Mouse (Mus musculus): ENCODE data around the gene Gm17727. TPM values are rescaled to one million over a fixed set of nuclear protein-coding genes. Genes with fewer than 3 reads are reported as not detected.
"Not testable (repeated sequence)": the region's sequence is repeated elsewhere in the genome, so short reads cannot be mapped to it uniquely, and the experiment has no call there.

Gm17727 gene
- polyA plus RNA-seq (2011; ENCODE audit: insufficient read depth, insufficient read length, low replicate concordance, missing spikeins), result not detected in 2 replicates

DNA sequence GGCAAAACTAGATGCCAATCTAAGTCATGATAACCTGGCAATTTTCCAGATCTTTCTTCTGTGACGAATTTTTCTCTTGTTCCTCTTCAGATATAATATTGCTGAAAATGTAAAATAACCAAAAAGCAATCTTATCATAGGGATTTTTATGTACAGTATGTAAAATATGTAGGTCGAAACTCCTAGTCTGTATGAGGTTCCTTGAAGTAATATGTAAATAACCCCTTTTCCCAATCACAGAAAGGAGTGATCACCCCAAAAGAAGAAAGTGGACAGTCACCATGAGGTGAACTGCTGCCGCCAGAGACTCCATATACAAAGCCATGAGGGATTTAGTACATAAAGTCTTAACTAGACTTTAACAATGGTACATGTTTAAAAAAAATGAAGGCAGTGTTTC is at the start of gene Gm17727:
Gm17727 (minus strand) TSS at position 101 of the 400 bp plus-strand sequence.
- TF ChIP-seq POLR2A (IDR thresholded peaks at IDR 0.05; ENCODE audit: borderline replicate concordance, control insufficient read depth, low read depth, low read length) (no peak), CTCF (IDR thresholded peaks at IDR 0.05; ENCODE audit: control insufficient read depth, insufficient read depth, low read length) (no peak)
- Histone ChIP-seq H3K4me1 (ENCODE audit: control insufficient read depth, insufficient read depth, low read length) (no peaks in the 10 kb centered on the region), H3K4me3 (replicated peaks; ENCODE audit: control insufficient read depth, low read depth, low read length) (no peak within 1 kb of the TSS), H3K27ac (ENCODE audit: control insufficient read depth, insufficient read depth, low read depth, low read length, poor library complexity) (no peak within 1 kb of the TSS)
- 53% methylated on average over 3 of the region's 3 CpGs for WGBS

DNA sequence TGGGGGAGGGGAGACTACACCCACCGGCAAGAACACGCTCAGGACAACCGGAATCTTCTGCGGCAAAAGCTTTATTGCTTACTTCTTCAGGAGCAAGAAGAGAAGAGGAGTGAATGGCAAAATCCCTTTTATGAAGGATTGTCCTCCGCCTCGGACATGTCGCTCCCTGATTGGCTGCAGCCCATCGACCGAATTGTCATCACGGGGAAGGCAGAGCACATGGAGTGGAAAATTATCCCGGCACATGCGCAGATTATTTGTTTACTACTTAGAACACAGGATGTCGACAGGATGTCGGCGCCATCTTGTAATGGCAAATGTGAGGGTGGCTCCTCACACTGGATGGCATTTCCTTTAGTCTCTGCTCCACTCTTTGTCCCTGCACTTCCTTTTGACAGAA is 40.0 kb upstream of the Gm17727 start:
- not testable (repeated sequence) for H3K27ac ChIP-seq (ENCODE audit: control insufficient read depth, insufficient read depth, low read depth, low read length, poor library complexity); H3K4me3 ChIP-seq (replicated peaks; ENCODE audit: control insufficient read depth, low read depth, low read length); H3K4me1 ChIP-seq (ENCODE audit: control insufficient read depth, insufficient read depth, low read length)
- WGBS, result 86% methylated on average over 15 of the region's 15 CpGs

DNA sequence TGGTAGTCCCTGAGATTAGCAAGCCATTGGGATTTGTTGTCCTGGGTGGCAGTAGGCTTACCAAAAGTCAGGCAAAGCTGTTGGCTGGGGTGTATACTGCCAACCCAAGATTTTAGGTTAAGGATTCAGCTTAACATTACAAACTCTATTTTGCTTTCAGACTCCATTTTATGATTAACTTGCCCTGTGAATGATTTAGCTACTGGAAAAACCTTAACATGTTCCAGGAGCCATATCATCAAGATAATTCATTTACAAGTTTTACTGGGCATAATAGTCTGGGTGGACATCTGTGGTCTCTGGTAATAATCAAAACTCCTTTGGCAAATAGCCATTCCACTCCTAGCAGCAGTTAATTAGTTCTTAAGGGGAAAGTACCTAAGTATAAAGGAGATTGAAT is 20.2 kb upstream of the Gm17727 start:
- Histone ChIP-seq H3K27ac (ENCODE audit: control insufficient read depth, insufficient read depth, low read depth, low read length, poor library complexity) (no peak overlapping the region), H3K4me3 (replicated peaks; ENCODE audit: control insufficient read depth, low read depth, low read length) (no peak overlapping the region), H3K4me1 (ENCODE audit: control insufficient read depth, insufficient read depth, low read length) (no peaks in the 10 kb centered on the region)
- TF ChIP-seq CTCF (IDR thresholded peaks at IDR 0.05; ENCODE audit: control insufficient read depth, insufficient read depth, low read length) (no peak), POLR2A (IDR thresholded peaks at IDR 0.05; ENCODE audit: borderline replicate concordance, control insufficient read depth, low read depth, low read length) (no peak)

DNA sequence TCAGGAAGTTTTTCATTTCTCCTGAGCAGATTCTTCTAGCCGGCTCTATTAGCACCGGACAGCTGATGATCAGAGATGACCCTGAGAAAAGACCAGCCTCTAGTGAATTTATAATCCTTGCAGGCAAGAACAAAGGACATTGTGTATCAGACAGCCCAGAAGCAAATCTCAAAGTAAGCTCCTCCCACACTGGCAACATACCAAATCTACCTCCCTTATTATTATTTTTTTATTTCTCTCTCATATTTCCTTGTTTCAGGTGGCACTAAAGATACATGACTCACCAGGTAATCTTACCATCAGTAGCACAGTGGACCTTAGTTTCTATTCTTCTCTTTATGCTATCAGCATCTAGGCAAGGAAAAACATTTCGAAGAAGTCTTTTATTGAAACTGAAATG is 12.1 kb upstream of the Gm17727 start, which contains the start of the genes Gm27235 and D730048I06Rik:
Gm27235 (minus strand) TSS at position 101 of the 400 bp plus-strand sequence.
D730048I06Rik (minus strand) TSS at position 112 of the 400 bp plus-strand sequence.
- H3K27ac ChIP-seq (ENCODE audit: control insufficient read depth, insufficient read depth, low read depth, low read length, poor library complexity), result no peak within 1 kb of the TSS
- TF ChIP-seq POLR2A (IDR thresholded peaks at IDR 0.05; ENCODE audit: borderline replicate concordance, control insufficient read depth, low read depth, low read length) (no peak), CTCF (IDR thresholded peaks at IDR 0.05; ENCODE audit: control insufficient read depth, insufficient read depth, low read length) (no peak)
- no peaks in the 10 kb centered on the region for H3K4me1 ChIP-seq (ENCODE audit: control insufficient read depth, insufficient read depth, low read length)
- 85% methylated on average over 3 of the region's 3 CpGs for WGBS
- no peak within 1 kb of the TSS for H3K4me3 ChIP-seq (replicated peaks; ENCODE audit: control insufficient read depth, low read depth, low read length)

DNA sequence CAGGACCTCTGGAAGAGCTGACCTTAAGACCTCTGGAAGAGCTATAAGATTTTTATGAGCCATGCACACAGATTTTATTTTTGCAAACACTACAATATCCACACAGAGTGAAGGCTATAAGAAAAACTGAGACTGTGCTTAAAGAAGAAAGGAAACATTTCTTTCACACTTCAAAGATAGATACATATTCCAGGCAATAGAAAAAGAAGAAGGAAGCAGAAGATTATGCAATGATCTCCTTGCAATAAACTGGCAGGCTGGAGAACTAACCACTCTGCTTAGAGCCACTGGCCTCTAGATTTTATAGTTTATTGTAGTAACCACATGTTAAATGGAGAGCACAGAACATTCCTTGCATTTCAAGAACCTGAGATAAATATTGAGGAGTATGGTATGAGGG is 21.1 kb downstream of the Gm17727 start:
- Histone ChIP-seq H3K27ac (ENCODE audit: control insufficient read depth, insufficient read depth, low read depth, low read length, poor library complexity) (no peak overlapping the region), H3K4me3 (replicated peaks; ENCODE audit: control insufficient read depth, low read depth, low read length) (no peak overlapping the region), H3K4me1 (ENCODE audit: control insufficient read depth, insufficient read depth, low read length) (no peaks in the 10 kb centered on the region)
- no peak for TF ChIP-seq POLR2A (IDR thresholded peaks at IDR 0.05; ENCODE audit: borderline replicate concordance, control insufficient read depth, low read depth, low read length)
- TF ChIP-seq CTCF (IDR thresholded peaks at IDR 0.05; ENCODE audit: control insufficient read depth, insufficient read depth, low read length), result no peak

DNA sequence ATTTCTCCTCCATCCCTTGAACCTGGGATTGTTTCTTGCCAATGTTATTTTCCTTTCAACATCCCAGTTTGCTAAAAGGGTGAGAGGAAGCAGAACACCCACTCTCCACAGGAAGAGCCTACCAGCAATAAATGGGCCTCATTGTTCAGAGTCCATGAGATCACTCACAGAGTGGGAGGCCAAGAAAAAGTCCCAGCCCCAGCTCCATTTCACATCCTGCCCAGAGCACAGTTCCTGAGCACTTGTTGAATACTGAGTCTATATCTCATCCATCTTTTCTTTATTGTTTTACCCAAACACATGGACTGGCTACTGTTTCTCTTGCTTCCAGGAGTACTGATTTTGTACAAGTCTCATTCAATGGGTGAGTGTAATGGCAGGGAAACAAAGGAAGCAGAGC is 37.2 kb downstream of the Gm17727 start, which contains the start of gene Gm17677:
Gm17677 (plus strand) TSS at position 301 of the 400 bp plus-strand sequence.
- Histone ChIP-seq H3K4me3 (replicated peaks; ENCODE audit: control insufficient read depth, low read depth, low read length) (no peak within 1 kb of the TSS), H3K4me1 (ENCODE audit: control insufficient read depth, insufficient read depth, low read length) (no peaks in the 10 kb centered on the region), H3K27ac (ENCODE audit: control insufficient read depth, insufficient read depth, low read depth, low read length, poor library complexity) (no peak within 1 kb of the TSS)
- TF ChIP-seq CTCF (IDR thresholded peaks at IDR 0.05; ENCODE audit: control insufficient read depth, insufficient read depth, low read length), result no peak
- no peak for TF ChIP-seq POLR2A (IDR thresholded peaks at IDR 0.05; ENCODE audit: borderline replicate concordance, control insufficient read depth, low read depth, low read length)

Other genes with a start within 250 kb of the Gm17727 start
- gene Ddx25, start 219.6 kb downstream of the Gm17727 start, polyA plus RNA-seq (2011; ENCODE audit: insufficient read depth, insufficient read length, low replicate concordance, missing spikeins), result 0.18 TPM in 1 of 2 replicates, not detected in the other
- gene Pus3, start 219.5 kb downstream of the Gm17727 start, polyA plus RNA-seq (2011; ENCODE audit: insufficient read depth, insufficient read length, low replicate concordance, missing spikeins), result 6.1 and 9.4 TPM in 2 replicates
- 0.57 TPM in 1 of 2 replicates, not detected in the other for gene Pate2, start 207.8 kb downstream of the Gm17727 start, polyA plus RNA-seq (2011; ENCODE audit: insufficient read depth, insufficient read length, low replicate concordance, missing spikeins)
- gene Hyls1, start 207.7 kb downstream of the Gm17727 start, polyA plus RNA-seq (2011; ENCODE audit: insufficient read depth, insufficient read length, low replicate concordance, missing spikeins), result 14.7 and 21.1 TPM in 2 replicates
- gene Pate4, start 166.2 kb downstream of the Gm17727 start, polyA plus RNA-seq (2011; ENCODE audit: insufficient read depth, insufficient read length, low replicate concordance, missing spikeins), result not detected in 2 replicates
- gene Pate3, start 129.9 kb downstream of the Gm17727 start, polyA plus RNA-seq (2011; ENCODE audit: insufficient read depth, insufficient read length, low replicate concordance, missing spikeins), result not detected in 2 replicates
- not detected in 2 replicates for gene Pate1, start 90.7 kb downstream of the Gm17727 start, polyA plus RNA-seq (2011; ENCODE audit: insufficient read depth, insufficient read length, low replicate concordance, missing spikeins)
- gene Gm17677, start 37.1 kb downstream of the Gm17727 start, polyA plus RNA-seq (2011; ENCODE audit: insufficient read depth, insufficient read length, low replicate concordance, missing spikeins), result not detected in 2 replicates
- not detected in 2 replicates for gene Gm27235, start 12.0 kb upstream of the Gm17727 start, polyA plus RNA-seq (2011; ENCODE audit: insufficient read depth, insufficient read length, low replicate concordance, missing spikeins)
- gene D730048I06Rik, start 12.0 kb upstream of the Gm17727 start, polyA plus RNA-seq (2011; ENCODE audit: insufficient read depth, insufficient read length, low replicate concordance, missing spikeins), result not detected in 2 replicates
- gene 9230110F15Rik, start 66.0 kb upstream of the Gm17727 start, polyA plus RNA-seq (2011; ENCODE audit: insufficient read depth, insufficient read length, low replicate concordance, missing spikeins), result not detected in 2 replicates
- gene 9230113P08Rik, start 130.3 kb upstream of the Gm17727 start, polyA plus RNA-seq (2011; ENCODE audit: insufficient read depth, insufficient read length, low replicate concordance, missing spikeins), result not detected in 2 replicates

Data from bone marrow, adult 2 months (tissue).